Mouse (Mus musculus) C2C12 (cell line): Measurements from ENCODE around the gene Klra1.

ENCODE experiments used
- CTCF ChIP-seq: IDR thresholded peaks from one replicate; pipeline ENCODE4 v1.5.1; 2011; ENCODE audit not compliant: control insufficient read depth, insufficient read depth, insufficient read length
- MAX ChIP-seq: IDR thresholded peaks from one replicate; pipeline ENCODE4 v1.6.1; 2011; ENCODE audit warnings: mild to moderate bottlenecking, control low read depth
- USF1 ChIP-seq: IDR thresholded peaks from one replicate; pipeline ENCODE4 v1.6.1; 2011; ENCODE audit warnings: low read depth, mild to moderate bottlenecking, control low read depth, moderate library complexity

- no peak for TF ChIP-seq CTCF
- no peak for TF ChIP-seq USF1
- TF ChIP-seq MAX: no peak
Observed at GRCm38 (mm10) chr6:130337411-130337810, 49.3 kb downstream of the Klra1 start, which contains the start of gene Klra3.
